Comparison of ENCODE assay signal across 8 mouse cellular contexts in genomic region chr19:8798947-8799315, GRCm38 (mm10). TPM values are rescaled to one million over a fixed set of nuclear protein-coding genes. Genes with fewer than 3 reads are reported as not detected.
DNase-seq lines count a peak whose midpoint lies in the region; ATAC-seq and TF ChIP-seq lines count a peak whose summit lies in the region.

No protein-coding gene starts in this region.

- DNase-seq in heart, postnatal 0 days (ENCODE audit: low spot score), result no peak
- no peak for DNase-seq in heart, postnatal 36 days
- no peak for DNase-seq in G1E (ENCODE audit: low spot score)
- no peak for DNase-seq in right cerebral cortex, adult 18-20 months
- no peak for DNase-seq in right cerebral cortex, postnatal 14 days
- no peak for DNase-seq in right cerebral cortex, postnatal 10 days (ENCODE audit: low spot score in 2 of 2)

- peak overlapping the region; percentile 71 for H3K4me3 ChIP-seq in heart, postnatal 0 days (ENCODE audit: low read depth, low read length)
- peak overlapping the region; percentile 85; the same call in 1 of the 2 replicates for H3K4me3 ChIP-seq in G1E (ENCODE audit: low read depth, low read length)
- no peak overlapping the region for H3K4me3 ChIP-seq in hindbrain, embryonic 13.5 days
- peak overlapping the region; percentile 86 for H3K4me3 ChIP-seq in midbrain, embryonic 13.5 days (replicated peaks)

- H3K4me1 ChIP-seq in heart, postnatal 0 days (ENCODE audit: control insufficient read depth, insufficient read depth), result peaks cover 13% of the 10 kb centered on the region; the same call in 1 of the 2 replicates
- H3K4me1 ChIP-seq in G1E (ENCODE audit: insufficient read depth, low read depth, low read length), result peaks cover 49% of the 10 kb centered on the region
- peaks cover 30% of the 10 kb centered on the region for H3K4me1 ChIP-seq in hindbrain, embryonic 13.5 days (replicated peaks)
- H3K4me1 ChIP-seq in midbrain, embryonic 13.5 days (replicated peaks), result peaks cover 32% of the 10 kb centered on the region

- peaks cover 20% of the 10 kb centered on the region for H3K36me3 ChIP-seq in heart, postnatal 0 days (replicated peaks; ENCODE audit: control insufficient read depth, insufficient read depth, low read length)
- peaks cover 38% of the 10 kb centered on the region for H3K36me3 ChIP-seq in G1E (replicated peaks)
- H3K36me3 ChIP-seq in hindbrain, embryonic 13.5 days, result peaks cover 22% of the 10 kb centered on the region
- H3K36me3 ChIP-seq in midbrain, embryonic 13.5 days, result peaks cover 20% of the 10 kb centered on the region

- no peak overlapping the region for H3K9ac ChIP-seq in heart, postnatal 0 days (replicated peaks; ENCODE audit: low read depth, low read length)
- peak overlapping the region; percentile 16; the same call in 1 of the 2 replicates for H3K9ac ChIP-seq in hindbrain, embryonic 13.5 days
- no peak overlapping the region for H3K9ac ChIP-seq in midbrain, embryonic 13.5 days (replicated peaks)

- H3K27me3 ChIP-seq in heart, postnatal 0 days (ENCODE audit: control insufficient read depth, insufficient read depth, low read length), result no peaks in the 10 kb centered on the region
- no peaks in the 10 kb centered on the region for H3K27me3 ChIP-seq in G1E (ENCODE audit: insufficient read depth, low read length)
- H3K27me3 ChIP-seq in hindbrain, embryonic 13.5 days, result no peaks in the 10 kb centered on the region
- no peaks in the 10 kb centered on the region for H3K27me3 ChIP-seq in midbrain, embryonic 13.5 days

- H3K9me3 ChIP-seq in heart, postnatal 0 days (replicated peaks; ENCODE audit: control insufficient read depth, low read length), result no peaks in the 10 kb centered on the region
- H3K9me3 ChIP-seq in G1E (replicated peaks), result 0 out of 2 replicates have a peak, but pooled peaks cover 2% of the 10 kb centered on the region
- no peaks in the 10 kb centered on the region for H3K9me3 ChIP-seq in hindbrain, embryonic 13.5 days
- no peaks in the 10 kb centered on the region for H3K9me3 ChIP-seq in midbrain, embryonic 13.5 days

- peak overlapping the region; percentile 76 for H3K4me2 ChIP-seq in heart, postnatal 0 days (ENCODE audit: low read depth, low read length)
- H3K4me2 ChIP-seq in hindbrain, embryonic 13.5 days, result peak overlapping the region; percentile 97
- H3K4me2 ChIP-seq in midbrain, embryonic 13.5 days (replicated peaks), result peak overlapping the region; percentile 75; the same call in 1 of the 2 replicates

- TF ChIP-seq EP300 in heart, postnatal 0 days (IDR thresholded peaks at IDR 0.05; ENCODE audit: low read depth), result no peak

- TF ChIP-seq CTCF in heart, postnatal 0 days (IDR thresholded peaks at IDR 0.05; ENCODE audit: low read depth), result no peak
- no peak for TF ChIP-seq CTCF in G1E (IDR thresholded peaks at IDR 0.05; ENCODE audit: low read depth, low read length)

- intact Hi-C loops in heart, postnatal 36 days (cut with DNase I), result no loop called here

- ATAC-seq in heart, postnatal 0 days (ENCODE audit: insufficient read depth, low read depth), result no peak
- ATAC-seq in G1E (ENCODE audit: extremely low read depth, insufficient number of reproducible peaks, low FRiP score, poor library complexity, severe bottlenecking), result no peak
- ATAC-seq in hindbrain, embryonic 13.5 days (ENCODE audit: low FRiP score), result no peak
- ATAC-seq in midbrain, embryonic 13.5 days, result no peak

- H3K27ac ChIP-seq in heart, postnatal 0 days (ENCODE audit: low read depth), result peak overlapping the region; percentile 73
- no peak overlapping the region for H3K27ac ChIP-seq in hindbrain, embryonic 13.5 days
- H3K27ac ChIP-seq in midbrain, embryonic 13.5 days, result no peak overlapping the region

RNA-seq across cellular contexts. Expression of gene Polr2g, which starts 0.6 kb away (rescaled TPM):
- 47.7 and 59.8 TPM in 2 replicates for total RNA-seq in heart, postnatal 0 days (2014; rRNA removed; ENCODE audit: low replicate concordance)
- 143 and 144 TPM in 2 replicates for polyA plus RNA-seq in heart, postnatal 0 days (2015; fragmentation: Nextera tagmentation; extraction: Ambion mirVana)
- 10 to 100 TPM; 52.3 to 59.2 TPM for total RNA-seq in heart, postnatal 36 days (2021)
- total RNA-seq in G1E (2014; fragmentation: Nextera tagmentation) (112 and 137 TPM in 2 replicates), G1E (2017) (104 and 122 TPM in 2 replicates)
- 6.8 and 9.8 TPM in 2 replicates for polyA plus RNA-seq in G1E (2012)
- polyA plus RNA-seq in hindbrain, embryonic 13.5 days (2015; fragmentation: Nextera tagmentation; extraction: Ambion mirVana), result 153 and 163 TPM in 2 replicates
- polyA plus RNA-seq in midbrain, embryonic 13.5 days (2015; fragmentation: Nextera tagmentation; extraction: Ambion mirVana), result 163 and 164 TPM in 2 replicates

RNA-seq across cellular contexts. Expression of gene Zbtb3, which starts 3.4 kb away (rescaled TPM):
- total RNA-seq in heart, postnatal 0 days (2014; rRNA removed; ENCODE audit: low replicate concordance), result 1.5 and 1.6 TPM in 2 replicates
- polyA plus RNA-seq in heart, postnatal 0 days (2015; fragmentation: Nextera tagmentation; extraction: Ambion mirVana), result 2.7 and 3.1 TPM in 2 replicates
- total RNA-seq in heart, postnatal 36 days (2021), result 1 to 10 TPM; 1.3 to 1.7 TPM
- total RNA-seq in G1E (2014; fragmentation: Nextera tagmentation) (0.73 and 1.7 TPM in 2 replicates), G1E (2017) (2.7 and 3.2 TPM in 2 replicates)
- polyA plus RNA-seq in G1E (2012), result 1.7 and 1.8 TPM in 2 replicates
- polyA plus RNA-seq in hindbrain, embryonic 13.5 days (2015; fragmentation: Nextera tagmentation; extraction: Ambion mirVana), result 8.0 and 8.4 TPM in 2 replicates
- 8.1 and 8.3 TPM in 2 replicates for polyA plus RNA-seq in midbrain, embryonic 13.5 days (2015; fragmentation: Nextera tagmentation; extraction: Ambion mirVana)

RNA-seq across cellular contexts. Expression of gene Taf6l, which starts 12.7 kb away (rescaled TPM):
- total RNA-seq in heart, postnatal 0 days (2014; rRNA removed; ENCODE audit: low replicate concordance), result 11.7 and 14.9 TPM in 2 replicates
- polyA plus RNA-seq in heart, postnatal 0 days (2015; fragmentation: Nextera tagmentation; extraction: Ambion mirVana), result 12.8 and 14.5 TPM in 2 replicates
- 1 to 10 TPM; 5.6 to 7.9 TPM for total RNA-seq in heart, postnatal 36 days (2021)
- total RNA-seq in G1E (2014; fragmentation: Nextera tagmentation), result 14.4 and 17.5 TPM in 2 replicates
- 17.0 and 21.0 TPM in 2 replicates for total RNA-seq in G1E (2017)
- 33.4 and 34.4 TPM in 2 replicates for polyA plus RNA-seq in G1E (2012)
- polyA plus RNA-seq in hindbrain, embryonic 13.5 days (2015; fragmentation: Nextera tagmentation; extraction: Ambion mirVana), result 27.1 and 30.1 TPM in 2 replicates
- 28.8 and 30.5 TPM in 2 replicates for polyA plus RNA-seq in midbrain, embryonic 13.5 days (2015; fragmentation: Nextera tagmentation; extraction: Ambion mirVana)

RNA-seq across cellular contexts. Expression of gene Ttc9c, which starts 20.2 kb away (rescaled TPM):
- 20.0 and 27.2 TPM in 2 replicates for total RNA-seq in heart, postnatal 0 days (2014; rRNA removed; ENCODE audit: low replicate concordance)
- polyA plus RNA-seq in heart, postnatal 0 days (2015; fragmentation: Nextera tagmentation; extraction: Ambion mirVana), result 21.1 and 21.4 TPM in 2 replicates
- 10 to 100 TPM; 11.6 to 14.7 TPM for total RNA-seq in heart, postnatal 36 days (2021)
- 61.6 and 73.9 TPM in 2 replicates for total RNA-seq in G1E (2014; fragmentation: Nextera tagmentation)
- 74.7 and 76.1 TPM in 2 replicates for total RNA-seq in G1E (2017)
- 4.7 and 6.9 TPM in 2 replicates for polyA plus RNA-seq in G1E (2012)
- 60.4 and 61.4 TPM in 2 replicates for polyA plus RNA-seq in hindbrain, embryonic 13.5 days (2015; fragmentation: Nextera tagmentation; extraction: Ambion mirVana)
- 66.1 and 70.3 TPM in 2 replicates for polyA plus RNA-seq in midbrain, embryonic 13.5 days (2015; fragmentation: Nextera tagmentation; extraction: Ambion mirVana)

RNA-seq across cellular contexts. Expression of gene Hnrnpul2, which starts 20.9 kb away (rescaled TPM):
- 7.1 and 12.6 TPM in 2 replicates for total RNA-seq in heart, postnatal 0 days (2014; rRNA removed; ENCODE audit: low replicate concordance)
- polyA plus RNA-seq in heart, postnatal 0 days (2015; fragmentation: Nextera tagmentation; extraction: Ambion mirVana), result 2.5 and 2.6 TPM in 2 replicates
- 10 to 100 TPM; 44.6 to 49.8 TPM for total RNA-seq in heart, postnatal 36 days (2021)
- total RNA-seq in G1E (2014; fragmentation: Nextera tagmentation) (75.0 and 82.1 TPM in 2 replicates), G1E (2017) (33.7 and 45.9 TPM in 2 replicates)
- polyA plus RNA-seq in G1E (2012), result 114 and 136 TPM in 2 replicates
- 5.8 and 6.3 TPM in 2 replicates for polyA plus RNA-seq in hindbrain, embryonic 13.5 days (2015; fragmentation: Nextera tagmentation; extraction: Ambion mirVana)
- 6.1 and 6.4 TPM in 2 replicates for polyA plus RNA-seq in midbrain, embryonic 13.5 days (2015; fragmentation: Nextera tagmentation; extraction: Ambion mirVana)

Comparison
In these comparisons a context has a peak if more than half of its experiments do, and no peak if none do; other contexts are left out.
1. RNA of gene Polr2g, which starts 0.6 kb away (polyA plus RNA-seq): 163 to 164 TPM in midbrain, embryonic 13.5 days, 153 to 163 TPM in hindbrain, embryonic 13.5 days and 143 to 144 TPM in heart, postnatal 0 days; 6.8 to 9.8 TPM in G1E; every median in the first group is over 10 times any median in the second.
2. Peak in every context shown above with its lines, with median percentiles within 50 percentile points of each other: H3K4me2 ChIP-seq.